Mouse (Mus musculus) ES-E14 (cell line): Measurements from ENCODE around the gene Rfng.

ENCODE experiments used
- HCFC1 ChIP-seq: IDR thresholded peaks from 2 replicates; pipeline ENCODE4 v1.6.1; 2012; ENCODE audit warnings: low read length, inconsistent platforms, borderline replicate concordance; ENCODE audit not compliant: insufficient read depth
- MAFK ChIP-seq: IDR thresholded peaks from 2 replicates; pipeline ENCODE4 v1.6.1; 2014; ENCODE audit warnings: mild to moderate bottlenecking, low read depth, low read length, inconsistent platforms; ENCODE audit not compliant: insufficient read depth

- TF ChIP-seq MAFK = no peak
- no peak for TF ChIP-seq HCFC1
These were observed 32.4 kb downstream of the Rfng start for GRCm38 (mm10) chr11:120751606-120752005.
